Mouse (Mus musculus): ENCODE results near the gene Fam229a. TPM values are rescaled to one million over a fixed set of nuclear protein-coding genes. Genes with fewer than 3 reads are reported as not detected.

Fam229a gene
- polyA plus RNA-seq, 1 experiment from 2014 or later: not detected

GRCm38 (mm10) chr4:129502327-129502888 is 11.4 kb downstream of the Fam229a start:
- no peak for ATAC-seq (replicated peaks; ENCODE audit: extremely low read depth, insufficient read depth, low FRiP score)
- no peak overlapping the region for H3K4me3 ChIP-seq (ENCODE audit: low read length)
- no peaks in the 10 kb centered on the region for H3K9me3 ChIP-seq (replicated peaks; ENCODE audit: control insufficient read depth, low read length)
- H3K4me1 ChIP-seq (ENCODE audit: control insufficient read depth, insufficient read depth, low read length): peaks cover 36% of the 10 kb centered on the region
- no peak overlapping the region for H3K9ac ChIP-seq (ENCODE audit: low read length)
- no peaks in the 10 kb centered on the region for H3K27me3 ChIP-seq (ENCODE audit: control insufficient read depth, insufficient read depth, low read length)
- WGBS: 42% methylated on average over 9 of the region's 9 CpGs
- no peaks in the 10 kb centered on the region for H3K36me3 ChIP-seq (ENCODE audit: control insufficient read depth, insufficient read depth)
- H3K4me2 ChIP-seq (ENCODE audit: low read depth, low read length): no peak overlapping the region
- H3K27ac ChIP-seq (ENCODE audit: low read length): peak overlapping the region; percentile 36

GRCm38 (mm10) chr4:129502901-129503444 is 12.0 kb downstream of the Fam229a start:
- H3K9me3 ChIP-seq (replicated peaks; ENCODE audit: control insufficient read depth, low read length): no peaks in the 10 kb centered on the region
- WGBS: 56% methylated on average over 11 of the region's 11 CpGs
- no peak overlapping the region for H3K9ac ChIP-seq (ENCODE audit: low read length)
- no peak overlapping the region for H3K4me2 ChIP-seq (ENCODE audit: low read depth, low read length)
- H3K4me3 ChIP-seq (ENCODE audit: low read length): no peak overlapping the region
- H3K36me3 ChIP-seq (ENCODE audit: control insufficient read depth, insufficient read depth): no peaks in the 10 kb centered on the region
- no peaks in the 10 kb centered on the region for H3K27me3 ChIP-seq (ENCODE audit: control insufficient read depth, insufficient read depth, low read length)
- no peak for ATAC-seq (replicated peaks; ENCODE audit: extremely low read depth, insufficient read depth, low FRiP score)
- H3K27ac ChIP-seq (ENCODE audit: low read length): peak overlapping the region; percentile 36; the same call in 1 of the 2 replicates
- H3K4me1 ChIP-seq (ENCODE audit: control insufficient read depth, insufficient read depth, low read length): peaks cover 42% of the 10 kb centered on the region

GRCm38 (mm10) chr4:129505511-129505910 is 14.5 kb downstream of the Fam229a start:
- no peak overlapping the region for H3K4me2 ChIP-seq (ENCODE audit: low read depth, low read length)
- no peak overlapping the region for H3K27ac ChIP-seq (ENCODE audit: low read length)
- peaks cover 53% of the 10 kb centered on the region for H3K4me1 ChIP-seq (ENCODE audit: control insufficient read depth, insufficient read depth, low read length)
- ATAC-seq (replicated peaks; ENCODE audit: extremely low read depth, insufficient read depth, low FRiP score): no peak
- no peaks in the 10 kb centered on the region for H3K9me3 ChIP-seq (replicated peaks; ENCODE audit: control insufficient read depth, low read length)
- H3K27me3 ChIP-seq (ENCODE audit: control insufficient read depth, insufficient read depth, low read length): no peaks in the 10 kb centered on the region
- no peak overlapping the region for H3K9ac ChIP-seq (ENCODE audit: low read length)
- no peak overlapping the region for H3K4me3 ChIP-seq (ENCODE audit: low read length)
- WGBS: 88% methylated on average over 3 of the region's 3 CpGs
- H3K36me3 ChIP-seq (ENCODE audit: control insufficient read depth, insufficient read depth): no peaks in the 10 kb centered on the region

GRCm38 (mm10) chr4:129507434-129508236 is 16.6 kb downstream of the Fam229a start:
- ATAC-seq (replicated peaks; ENCODE audit: extremely low read depth, insufficient read depth, low FRiP score): no peak; the same call in 1 of the 2 replicates
- Histone ChIP-seq H3K9ac (ENCODE audit: low read length) (0 out of 2 replicates have a peak overlapping the region, but pooled peaks have one; percentile 16), H3K27ac (ENCODE audit: low read length) (peak overlapping the region; percentile 38)

GRCm38 (mm10) chr4:129508237-129508515 is 17.2 kb downstream of the Fam229a start:
- ATAC-seq (replicated peaks; ENCODE audit: extremely low read depth, insufficient read depth, low FRiP score): peak; percentile 82
- Histone ChIP-seq H3K27me3 (ENCODE audit: control insufficient read depth, insufficient read depth, low read length) (no peaks in the 10 kb centered on the region), H3K4me1 (ENCODE audit: control insufficient read depth, insufficient read depth, low read length) (peaks cover 41% of the 10 kb centered on the region), H3K9ac (ENCODE audit: low read length) (peak overlapping the region; percentile 23; the same call in 1 of the 2 replicates), H3K9me3 (replicated peaks; ENCODE audit: control insufficient read depth, low read length) (no peaks in the 10 kb centered on the region), H3K4me2 (ENCODE audit: low read depth, low read length) (peak overlapping the region; percentile 31), H3K27ac (ENCODE audit: low read length) (peak overlapping the region; percentile 38; the same call in 1 of the 2 replicates), H3K4me3 (ENCODE audit: low read length) (no peak overlapping the region), H3K36me3 (ENCODE audit: control insufficient read depth, insufficient read depth) (no peaks in the 10 kb centered on the region)
- WGBS: 31% methylated on average over 3 of the region's 3 CpGs

More at GRCm38 (mm10) chr4:129507434-129508236, 16.6 kb downstream of the Fam229a start:
- peaks cover 42% of the 10 kb centered on the region for H3K4me1 ChIP-seq (ENCODE audit: control insufficient read depth, insufficient read depth, low read length)
- H3K9me3 ChIP-seq (replicated peaks; ENCODE audit: control insufficient read depth, low read length): no peaks in the 10 kb centered on the region
- WGBS: 48% methylated on average over 9 of the region's 10 CpGs
- no peaks in the 10 kb centered on the region for H3K36me3 ChIP-seq (ENCODE audit: control insufficient read depth, insufficient read depth)
- H3K4me3 ChIP-seq (ENCODE audit: low read length): no peak overlapping the region
- H3K4me2 ChIP-seq (ENCODE audit: low read depth, low read length): peak overlapping the region; percentile 31
- no peaks in the 10 kb centered on the region for H3K27me3 ChIP-seq (ENCODE audit: control insufficient read depth, insufficient read depth, low read length)

- WGBS: 58% methylated on average over 15 of the region's 15 CpGs
- peak overlapping the region; percentile 2; the same call in 1 of the 2 replicates for H3K9ac ChIP-seq (ENCODE audit: low read length)
Measured at GRCm38 (mm10) chr4:129508834-129509600, 18.0 kb downstream of the Fam229a start.

GRCm38 (mm10) chr4:129509650-129510049 is 18.7 kb downstream of the Fam229a start:
- Histone ChIP-seq H3K27ac (ENCODE audit: low read length) (no peak overlapping the region), H3K4me3 (ENCODE audit: low read length) (no peak overlapping the region), H3K4me1 (ENCODE audit: control insufficient read depth, insufficient read depth, low read length) (peaks cover 28% of the 10 kb centered on the region), H3K9me3 (replicated peaks; ENCODE audit: control insufficient read depth, low read length) (no peaks in the 10 kb centered on the region), H3K36me3 (ENCODE audit: control insufficient read depth, insufficient read depth) (no peaks in the 10 kb centered on the region), H3K4me2 (ENCODE audit: low read depth, low read length) (no peak overlapping the region), H3K27me3 (ENCODE audit: control insufficient read depth, insufficient read depth, low read length) (no peaks in the 10 kb centered on the region), H3K9ac (ENCODE audit: low read length) (no peak overlapping the region)
- 77% methylated on average over 3 of the region's 3 CpGs for WGBS
- no peak for ATAC-seq (replicated peaks; ENCODE audit: extremely low read depth, insufficient read depth, low FRiP score)

More at GRCm38 (mm10) chr4:129508834-129509600, 18.0 kb downstream of the Fam229a start:
- Histone ChIP-seq H3K4me2 (ENCODE audit: low read depth, low read length) (no peak overlapping the region), H3K36me3 (ENCODE audit: control insufficient read depth, insufficient read depth) (no peaks in the 10 kb centered on the region), H3K4me3 (ENCODE audit: low read length) (no peak overlapping the region), H3K27ac (ENCODE audit: low read length) (no peak overlapping the region), H3K27me3 (ENCODE audit: control insufficient read depth, insufficient read depth, low read length) (no peaks in the 10 kb centered on the region), H3K4me1 (ENCODE audit: control insufficient read depth, insufficient read depth, low read length) (peaks cover 34% of the 10 kb centered on the region), H3K9me3 (replicated peaks; ENCODE audit: control insufficient read depth, low read length) (no peaks in the 10 kb centered on the region)
- ATAC-seq (replicated peaks; ENCODE audit: extremely low read depth, insufficient read depth, low FRiP score): no peak

GRCm38 (mm10) chr4:129510723-129511412 is 19.9 kb downstream of the Fam229a start:
- Histone ChIP-seq H3K36me3 (ENCODE audit: control insufficient read depth, insufficient read depth) (no peaks in the 10 kb centered on the region; the same call in 1 of the 2 replicates), H3K9ac (ENCODE audit: low read length) (no peak overlapping the region), H3K27ac (ENCODE audit: low read length) (no peak overlapping the region), H3K4me2 (ENCODE audit: low read depth, low read length) (no peak overlapping the region), H3K4me1 (ENCODE audit: control insufficient read depth, insufficient read depth, low read length) (peaks cover 39% of the 10 kb centered on the region), H3K4me3 (ENCODE audit: low read length) (no peak overlapping the region), H3K9me3 (replicated peaks; ENCODE audit: control insufficient read depth, low read length) (no peaks in the 10 kb centered on the region), H3K27me3 (ENCODE audit: control insufficient read depth, insufficient read depth, low read length) (no peaks in the 10 kb centered on the region)
- ATAC-seq (replicated peaks; ENCODE audit: extremely low read depth, insufficient read depth, low FRiP score): no peak
- whole genome bisulfite sequencing: 64% methylated on average over 6 of the region's 6 CpGs
